Mouse (Mus musculus) left cerebral cortex, adult 9 months (tissue): ENCODE results near the gene Gkn3.
A peak's percentile ranks its signal among the peaks of the same experiment; 100 is the strongest.

Experiments used
- DNase-seq, 2 experiments: peaks; one replicate each; pipeline ENCODE4 v3.0.0; 2022; ENCODE audit warnings: low spot score in 2 of 2

Gene Gkn3

GRCm38 (mm10) chr6:87354441-87354840 lies 34.3 kb downstream of the Gkn3 start:
- DNase-seq, result no peak

GRCm38 (mm10) chr6:87350829-87351228 lies 37.9 kb downstream of the Gkn3 start, which contains the start of gene Gkn1:
Gene Gkn1, minus strand, starts transcription at chr6:87350942.
- DNase-seq, result no peak

GRCm38 (mm10) chr6:87335935-87336295 lies 52.8 kb downstream of the Gkn3 start:
- DNase-seq, result no peak

GRCm38 (mm10) chr6:87335091-87335934 lies 53.4 kb downstream of the Gkn3 start, which contains the start of gene Antxr1:
Gene Antxr1, minus strand, starts transcription at chr6:87335821.
- DNase-seq, result peak in 1 of 2 experiments; percentile 46

GRCm38 (mm10) chr6:87334361-87335090 lies 54.2 kb downstream of the Gkn3 start:
- peak in 1 of 2 experiments; percentile 61 for DNase-seq
